Mouse (Mus musculus) forebrain, embryonic 11.5 days (tissue): ENCODE measurements at regions not wholly inside any gene's neighbourhood (a gene's known extent, or its start where the extent isn't known, plus 50 kb on each side); places are given as distances from the start of the nearest gene placed in this dataset.

Experiments
- ATAC-seq: fragments of 200-750 bp; cut with Nextera tagmentation; replicated peaks from 2 replicates; pipeline ENCODE4 v1.8.0; 2017; ENCODE audit warnings: moderate TSS enrichment; ENCODE audit not compliant: low FRiP score
- DNase-seq: peaks from one replicate; pipeline ENCODE4 v3.0.0-alpha.2; 2017; ENCODE audit warnings: low spot score
- H3K27ac ChIP-seq: fragments of 300-500 bp; sonication (generic); 2 replicates; pipeline ENCODE4 v1.5.1; 2014; ENCODE audit warnings: low read depth, low read length
- H3K27me3 ChIP-seq: fragments of 300-500 bp; sonication (generic); 2 replicates; pipeline ENCODE4 v1.6.1; 2014; ENCODE audit warnings: mild to moderate bottlenecking, low read length, mixed read lengths; ENCODE audit not compliant: control insufficient read depth, insufficient read depth
- H3K36me3 ChIP-seq: fragments of 300-500 bp; sonication (generic); 2 replicates; pipeline ENCODE4 v1.6.1; 2014; ENCODE audit warnings: mild to moderate bottlenecking, low read length, moderate library complexity, mixed read lengths; ENCODE audit not compliant: control insufficient read depth, insufficient read depth
- H3K4me1 ChIP-seq: fragments of 300-500 bp; sonication (generic); replicated peaks from 2 replicates; pipeline ENCODE4 v1.6.1; 2014; ENCODE audit warnings: low read length, mixed read lengths; ENCODE audit not compliant: control insufficient read depth, insufficient read depth
- H3K4me2 ChIP-seq: fragments of 300-500 bp; sonication (generic); 2 replicates; pipeline ENCODE4 v1.6.1; 2014; ENCODE audit warnings: low read depth, mild to moderate bottlenecking, low read length, moderate library complexity, mixed read lengths; ENCODE audit not compliant: severe bottlenecking
- H3K4me3 ChIP-seq: fragments of 300-500 bp; sonication (generic); 2 replicates; pipeline ENCODE4 v1.5.1; 2014; ENCODE audit warnings: low read depth, low read length
- H3K9ac ChIP-seq: fragments of 300-500 bp; sonication (generic); 2 replicates; pipeline ENCODE4 v1.6.1; 2014; ENCODE audit warnings: low read length
- H3K9me3 ChIP-seq: fragments of 300-500 bp; sonication (generic); 2 replicates; pipeline ENCODE4 v1.6.1; 2016; ENCODE audit warnings: low read length, mixed read lengths; ENCODE audit not compliant: control insufficient read depth
- whole genome bisulfite sequencing: fragments of 180-500 bp; shearing (Covaris S2); extraction: QIAGEN DNeasy Blood & Tissue Kit; methylation state at CpG from one replicate; pipeline ENCODE4 v1.1.7; 2014; 5-methylcytosine and 5-hydroxymethylcytosine counted together

DNA sequence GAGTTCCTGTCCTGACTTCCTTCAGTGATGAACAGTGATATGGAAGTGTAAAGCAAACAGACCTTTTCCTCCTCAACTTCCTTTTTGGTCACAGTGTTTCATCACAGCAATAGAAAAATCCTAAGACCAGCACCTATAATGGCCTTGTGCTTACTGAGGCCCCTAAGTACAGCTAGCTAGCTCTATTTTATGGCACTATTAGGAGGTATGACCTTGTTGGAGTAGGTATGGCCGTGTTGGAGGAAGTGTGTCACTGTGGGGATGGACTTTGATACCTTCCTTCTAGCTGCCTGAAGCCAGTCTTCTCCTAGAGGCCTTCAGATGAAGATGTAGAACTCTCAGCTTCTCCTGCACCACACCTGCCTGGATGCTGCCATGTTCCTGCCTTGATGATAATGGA is 365.6 kb upstream of the Hs6st1 start:
- ATAC-seq = no peak
- H3K27me3 ChIP-seq = no peaks in the 10 kb centered on the region

DNA sequence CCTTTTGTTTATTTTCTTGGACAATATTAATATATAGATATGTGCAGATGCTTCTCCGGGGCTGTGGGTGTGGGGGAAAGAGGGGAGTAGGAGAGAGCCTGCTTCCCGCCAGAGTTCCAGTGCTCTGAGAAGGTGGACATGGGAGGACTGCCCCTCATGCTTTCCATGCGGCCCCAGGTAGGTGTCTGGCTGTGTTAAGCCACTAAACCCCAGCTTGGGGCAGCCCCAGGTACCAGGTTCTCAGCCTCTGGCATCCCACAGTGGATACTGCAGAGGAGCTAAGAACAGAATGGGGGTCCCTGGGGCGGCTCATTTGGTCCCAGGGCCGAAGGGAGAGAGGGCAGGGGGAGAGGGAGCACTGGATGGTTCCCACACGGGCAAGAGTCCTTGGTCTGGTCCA is 361.9 kb upstream of the Hs6st1 start:
- ATAC-seq = no peak
- Histone ChIP-seq H3K27me3 (no peaks in the 10 kb centered on the region), H3K9me3 (no peaks in the 10 kb centered on the region), H3K9ac (no peak overlapping the region), H3K4me1 (no peaks in the 10 kb centered on the region), H3K4me3 (no peak overlapping the region), H3K27ac (no peak overlapping the region), H3K36me3 (no peaks in the 10 kb centered on the region), H3K4me2 (no peak overlapping the region)
- 77% methylated on average over 6 of the region's 6 CpGs for WGBS
- DNase-seq = peak; percentile 20

More for the DNA sequence above, 365.6 kb upstream of the Hs6st1 start:
- Histone ChIP-seq H3K36me3 (no peaks in the 10 kb centered on the region), H3K4me1 (peaks cover 3% of the 10 kb centered on the region; the same call in 1 of the 2 replicates), H3K4me2 (no peak overlapping the region), H3K27ac (no peak overlapping the region), H3K9ac (no peak overlapping the region), H3K4me3 (no peak overlapping the region), H3K9me3 (no peaks in the 10 kb centered on the region)
- 58% methylated on average over 1 of the region's 1 CpGs for WGBS
- no peak for DNase-seq

DNA sequence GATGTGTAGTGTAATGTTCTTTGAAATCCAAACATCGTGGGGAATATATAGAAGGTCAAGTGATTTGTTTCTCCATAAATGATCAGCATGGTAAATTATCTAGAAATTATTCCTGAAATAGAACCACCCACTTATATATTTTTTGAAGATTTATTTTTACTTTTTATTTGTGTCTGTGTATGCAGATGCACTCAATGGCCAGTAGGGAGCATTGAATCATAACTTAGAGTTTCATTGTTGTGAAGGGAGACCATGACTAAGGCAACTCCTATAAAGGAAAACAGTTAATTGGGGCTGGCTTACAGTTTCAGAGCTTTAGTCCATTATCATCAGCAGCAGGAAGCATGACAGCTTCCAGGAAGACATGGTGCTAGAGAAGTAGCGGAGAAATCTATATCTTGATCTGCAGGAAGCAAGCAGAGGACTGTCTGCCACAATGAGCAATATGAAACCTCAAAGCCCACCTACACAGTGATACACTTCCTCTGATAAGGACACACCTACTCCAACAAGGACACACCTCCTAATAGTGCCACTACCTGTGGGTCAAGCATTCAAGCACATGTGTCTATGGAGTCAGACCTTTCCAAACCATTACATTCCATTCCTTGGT is 359.9 kb upstream of the Hs6st1 start:
- Histone ChIP-seq H3K9me3 (no peaks in the 10 kb centered on the region), H3K27ac (no peak overlapping the region), H3K4me2 (no peak overlapping the region), H3K9ac (no peak overlapping the region), H3K4me3 (no peak overlapping the region), H3K27me3 (no peaks in the 10 kb centered on the region), H3K36me3 (no peaks in the 10 kb centered on the region), H3K4me1 (no peaks in the 10 kb centered on the region)
- DNase-seq (peak; percentile 1), ATAC-seq (no peak)
- 92% methylated on average over 2 of the region's 2 CpGs for WGBS

DNA sequence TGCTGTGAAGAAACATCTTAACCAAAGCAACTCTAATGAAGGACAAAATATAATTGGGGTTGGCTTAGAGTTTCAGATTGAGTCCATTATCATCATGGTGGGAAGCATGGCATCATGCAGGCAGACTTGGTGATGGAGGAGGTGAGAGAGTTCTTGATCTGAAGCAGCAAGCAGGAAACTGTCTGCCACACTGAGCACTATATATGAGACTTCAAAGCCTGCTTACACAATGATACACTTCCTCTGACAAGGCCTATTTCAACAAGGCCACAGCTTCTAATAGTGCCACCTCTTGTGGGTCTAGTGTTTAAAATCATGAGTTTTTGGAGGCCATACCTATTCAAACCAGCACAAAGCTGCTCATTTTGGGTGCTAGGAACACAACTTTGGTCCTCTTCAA is 359.0 kb upstream of the Hs6st1 start:
- Histone ChIP-seq H3K9me3 (no peaks in the 10 kb centered on the region), H3K4me1 (no peaks in the 10 kb centered on the region), H3K27ac (no peak overlapping the region), H3K36me3 (no peaks in the 10 kb centered on the region), H3K27me3 (no peaks in the 10 kb centered on the region), H3K4me2 (no peak overlapping the region), H3K4me3 (no peak overlapping the region), H3K9ac (no peak overlapping the region)
- ATAC-seq (no peak), DNase-seq (peak; percentile 5)

DNA sequence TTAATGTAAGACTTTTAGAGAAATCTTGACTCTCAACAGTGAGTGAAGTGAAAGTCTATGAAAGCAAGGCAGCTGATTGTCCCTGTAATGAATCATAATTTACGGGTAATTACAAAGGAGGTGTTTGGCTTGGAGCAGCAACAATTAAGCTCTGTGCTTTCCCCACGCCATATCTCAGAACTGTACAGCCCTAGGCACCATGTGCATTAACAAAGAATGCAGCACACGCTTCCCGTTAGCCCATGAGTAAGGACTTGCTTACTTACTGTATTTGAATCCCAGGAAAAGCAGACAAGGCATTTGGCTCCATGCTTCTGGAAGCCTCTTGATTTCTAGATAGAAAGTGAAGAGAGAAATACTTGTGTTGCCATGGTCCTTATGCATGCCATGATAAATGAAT is 354.2 kb upstream of the Hs6st1 start:
- Histone ChIP-seq H3K36me3 (no peaks in the 10 kb centered on the region), H3K4me2 (no peak overlapping the region), H3K27ac (no peak overlapping the region), H3K9ac (no peak overlapping the region), H3K4me1 (no peaks in the 10 kb centered on the region), H3K4me3 (no peak overlapping the region), H3K27me3 (no peaks in the 10 kb centered on the region), H3K9me3 (no peaks in the 10 kb centered on the region; the same call in 1 of the 2 replicates)
- no peak for DNase-seq
- 88% methylated on average over 4 of the region's 4 CpGs for WGBS
- ATAC-seq = no peak

DNA sequence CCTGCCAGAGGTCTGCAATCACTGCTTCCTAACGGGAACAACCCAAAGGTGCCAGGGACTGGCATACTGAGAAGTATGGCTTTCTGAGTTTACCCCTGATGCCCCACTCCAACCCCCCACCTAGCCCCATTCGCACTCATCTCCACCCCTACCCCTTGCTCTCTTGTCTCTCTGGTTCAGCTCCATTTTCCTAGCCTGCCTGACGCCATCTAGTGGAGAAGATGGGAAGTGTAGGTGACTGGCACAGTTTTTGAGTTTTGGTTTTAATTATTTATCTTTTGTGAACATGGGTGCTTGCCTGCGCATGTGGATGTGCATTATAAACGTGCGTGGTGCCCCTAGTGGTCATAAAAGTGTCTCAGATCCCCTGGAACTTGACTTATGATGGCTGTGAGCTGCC is 352.3 kb upstream of the Hs6st1 start:
- Histone ChIP-seq H3K9me3 (no peaks in the 10 kb centered on the region; the same call in 1 of the 2 replicates), H3K36me3 (no peaks in the 10 kb centered on the region), H3K4me2 (no peak overlapping the region), H3K4me3 (no peak overlapping the region), H3K27ac (no peak overlapping the region), H3K27me3 (no peaks in the 10 kb centered on the region), H3K4me1 (no peaks in the 10 kb centered on the region), H3K9ac (no peak overlapping the region)
- 61% methylated on average over 6 of the region's 6 CpGs for WGBS
- ATAC-seq (no peak), DNase-seq (no peak)

DNA sequence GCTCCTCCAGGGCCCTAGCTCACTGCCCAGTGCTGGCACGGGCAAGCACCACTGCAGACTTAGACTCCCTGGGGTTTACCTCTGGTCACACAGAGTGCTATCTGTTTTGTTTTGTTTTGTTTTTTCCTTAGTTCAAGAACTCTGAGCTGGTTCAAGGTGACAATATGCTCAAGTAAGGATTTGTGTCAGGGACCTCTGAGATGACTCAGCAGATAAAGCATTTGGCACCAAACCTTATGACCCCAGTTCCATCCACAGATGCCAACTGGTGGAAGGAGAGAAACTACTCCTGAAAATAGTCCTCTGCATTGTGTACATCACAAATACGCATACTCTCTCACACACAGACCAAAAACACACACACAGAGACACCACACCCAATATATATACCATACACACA is 351.0 kb upstream of the Hs6st1 start:
- Histone ChIP-seq H3K36me3 (no peaks in the 10 kb centered on the region), H3K9me3 (no peaks in the 10 kb centered on the region; the same call in 1 of the 2 replicates), H3K9ac (no peak overlapping the region), H3K4me2 (no peak overlapping the region), H3K4me1 (no peaks in the 10 kb centered on the region), H3K27me3 (no peaks in the 10 kb centered on the region; the same call in 1 of the 2 replicates), H3K4me3 (no peak overlapping the region), H3K27ac (no peak overlapping the region)
- ATAC-seq (no peak), DNase-seq (no peak)
- 90% methylated on average over 2 of the region's 2 CpGs for WGBS

DNA sequence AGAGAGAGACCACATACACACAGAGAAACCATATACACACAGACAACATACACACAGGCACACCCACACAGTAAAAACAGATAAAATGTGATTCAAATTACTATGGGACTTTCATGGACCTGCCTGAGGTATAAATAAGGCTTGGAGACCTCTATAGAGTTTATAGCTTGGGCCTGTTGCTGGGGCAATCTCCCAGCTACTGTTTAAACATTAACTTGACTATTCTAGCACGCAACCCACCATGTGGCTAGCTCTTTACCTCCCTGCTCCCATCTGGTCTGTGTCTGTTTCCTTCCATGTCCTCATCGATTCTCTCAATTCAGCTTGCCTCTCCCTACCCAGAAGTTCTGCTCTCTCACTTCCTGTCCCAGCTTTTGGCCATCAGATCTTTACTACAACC is 350.5 kb upstream of the Hs6st1 start:
- DNase-seq (no peak), ATAC-seq (no peak)
- no peaks in the 10 kb centered on the region for H3K36me3 ChIP-seq
- H3K4me2 ChIP-seq = no peak overlapping the region
- no peaks in the 10 kb centered on the region; the same call in 1 of the 2 replicates for H3K27me3 ChIP-seq
- H3K4me3 ChIP-seq = no peak overlapping the region
- no peaks in the 10 kb centered on the region; the same call in 1 of the 2 replicates for H3K9me3 ChIP-seq
- 88% methylated on average over 2 of the region's 2 CpGs for WGBS
- no peak overlapping the region for H3K9ac ChIP-seq
- H3K4me1 ChIP-seq = no peaks in the 10 kb centered on the region
- H3K27ac ChIP-seq = no peak overlapping the region

DNA sequence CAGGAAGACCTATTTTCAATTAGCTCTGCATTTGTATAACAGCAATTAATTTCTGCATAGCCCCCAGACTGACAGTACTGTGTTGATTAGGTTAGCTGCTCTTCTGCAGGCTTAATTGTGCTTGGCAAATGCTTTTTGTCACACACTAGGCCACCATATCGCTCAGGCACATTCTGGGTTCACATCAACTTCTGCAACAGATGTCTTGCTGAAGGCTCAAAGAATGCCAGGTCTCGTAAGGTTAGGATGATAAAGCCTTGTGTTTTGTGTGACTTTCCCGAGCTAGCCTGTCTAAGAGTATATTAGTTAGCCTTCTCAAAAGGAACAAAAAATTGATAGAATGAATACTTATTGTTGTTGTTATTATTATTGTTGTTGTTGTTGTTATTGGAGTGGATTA is 348.1 kb upstream of the Hs6st1 start:
- ATAC-seq (no peak), DNase-seq (no peak)
- H3K9ac ChIP-seq = no peak overlapping the region
- no peaks in the 10 kb centered on the region; the same call in 1 of the 2 replicates for H3K9me3 ChIP-seq
- no peaks in the 10 kb centered on the region for H3K36me3 ChIP-seq
- H3K4me1 ChIP-seq = no peaks in the 10 kb centered on the region
- H3K4me3 ChIP-seq = no peak overlapping the region
- no peak overlapping the region for H3K27ac ChIP-seq
- 80% methylated on average over 3 of the region's 3 CpGs for WGBS
- H3K4me2 ChIP-seq = no peak overlapping the region
- no peaks in the 10 kb centered on the region; the same call in 1 of the 2 replicates for H3K27me3 ChIP-seq
